Mouse (Mus musculus) retina, postnatal 7 days (tissue): ENCODE data around the gene Cd22.
"Not testable (repeated sequence)": the region's sequence is repeated elsewhere in the genome, so short reads cannot be mapped to it uniquely, and the experiment has no call there.

Experiments
- DNase-seq: peaks from one replicate; pipeline ENCODE4 v3.0.0-alpha.2; 2012; ENCODE audit warnings: low read depth, low spot score

Gene Cd22

GRCm38 (mm10) chr7:30880176-30880575 is at the start of gene Cd22:
Cd22 (minus strand) TSS chr7:30880342.
- no peak for DNase-seq

GRCm38 (mm10) chr7:30924581-30924980 is 44.4 kb upstream of the Cd22 start, which contains the start of gene Hamp2:
Hamp2 (minus strand) TSS chr7:30924681.
- DNase-seq: not testable (repeated sequence)

GRCm38 (mm10) chr7:30924071-30924470 is 43.9 kb upstream of the Cd22 start:
- no peak for DNase-seq

GRCm38 (mm10) chr7:30922490-30922889 is 42.3 kb upstream of the Cd22 start:
- not testable (repeated sequence) for DNase-seq

GRCm38 (mm10) chr7:30920217-30920616 is 40.1 kb upstream of the Cd22 start:
- DNase-seq: no peak

GRCm38 (mm10) chr7:30917219-30917618 is 37.1 kb upstream of the Cd22 start:
- no peak for DNase-seq

- DNase-seq: no peak
These were observed 36.6 kb upstream of the Cd22 start for GRCm38 (mm10) chr7:30916713-30917112.

GRCm38 (mm10) chr7:30914732-30915131 is 34.6 kb upstream of the Cd22 start, which contains the start of gene Mag:
Mag (minus strand) TSS chr7:30914873.
- DNase-seq: no peak

- no peak for DNase-seq
These were observed 29.6 kb upstream of the Cd22 start for GRCm38 (mm10) chr7:30909773-30910172.

- DNase-seq: no peak
These were observed 28.9 kb upstream of the Cd22 start for GRCm38 (mm10) chr7:30908992-30909431.

GRCm38 (mm10) chr7:30908277-30908991 is 28.3 kb upstream of the Cd22 start:
- no peak for DNase-seq

- DNase-seq: no peak
These were observed 23.9 kb upstream of the Cd22 start for GRCm38 (mm10) chr7:30904042-30904441.

- no peak for DNase-seq
These were observed 15.1 kb upstream of the Cd22 start for GRCm38 (mm10) chr7:30895217-30895616.

GRCm38 (mm10) chr7:30892515-30892914 is 12.4 kb upstream of the Cd22 start:
- no peak for DNase-seq

- DNase-seq: no peak
These were observed 11.6 kb upstream of the Cd22 start for GRCm38 (mm10) chr7:30891746-30892145.

- DNase-seq: no peak
These were observed 10.5 kb upstream of the Cd22 start for GRCm38 (mm10) chr7:30890681-30891080.

- no peak for DNase-seq
These were observed 8.6 kb upstream of the Cd22 start for GRCm38 (mm10) chr7:30888786-30889185.

- no peak for DNase-seq
These were observed 7.5 kb upstream of the Cd22 start for GRCm38 (mm10) chr7:30887568-30888188.

- DNase-seq: no peak
These were observed 6.7 kb upstream of the Cd22 start for GRCm38 (mm10) chr7:30886852-30887251.

- DNase-seq: no peak
These were observed 3.9 kb upstream of the Cd22 start for GRCm38 (mm10) chr7:30884047-30884446.

GRCm38 (mm10) chr7:30881367-30881766 is 1.2 kb upstream of the Cd22 start:
- no peak for DNase-seq

- DNase-seq: no peak
These were observed 1.2 kb downstream of the Cd22 start for GRCm38 (mm10) chr7:30878950-30879349.

- peak; percentile 56 for DNase-seq
These were observed 7.1 kb downstream of the Cd22 start for GRCm38 (mm10) chr7:30873083-30873482.
